In genomic region chr6:83103130-83103650, GRCm38 (mm10) we compare ENCODE assay signal across 7 mouse cellular contexts. TPM values are rescaled to one million over a fixed set of nuclear protein-coding genes. Genes with fewer than 3 reads are reported as not detected.
A peak's percentile ranks its signal among the peaks of the same experiment; 100 is the strongest.
DNase-seq lines count a peak whose midpoint lies in the region; ATAC-seq and TF ChIP-seq lines count a peak whose summit lies in the region.

No protein-coding gene starts in this region.

- no peaks in the 10 kb centered on the region for H3K79me2 ChIP-seq in liver, adult 2 months (ENCODE audit: control insufficient read depth, insufficient read depth, low read length)

- DNase-seq in liver, adult 2 months (ENCODE audit: extremely low read depth, low read depth, low spot score), result peak; percentile 80
- no peak for DNase-seq in liver
- DNase-seq in liver, embryonic 11.5 days (ENCODE audit: low spot score), result no peak
- no peak for DNase-seq in layer of hippocampus, adult 8-10 months (ENCODE audit: low spot score in 2 of 2)
- DNase-seq in left cerebral cortex, postnatal 25 days (ENCODE audit: low spot score in 2 of 2), result no peak

- TF ChIP-seq CTCF in liver, adult 2 months (IDR thresholded peaks at IDR 0.05; ENCODE audit: low read depth, low read length), result peak; percentile 34; the same call in 1 of the 2 replicates

- no peak for ATAC-seq in forebrain, embryonic 16.5 days
- ATAC-seq in liver, embryonic 11.5 days (replicated peaks; ENCODE audit: low FRiP score), result no peak
- no peak for ATAC-seq in stomach, embryonic 15.5 days (ENCODE audit: insufficient read depth, low FRiP score, low read depth)

- H3K9ac ChIP-seq in liver, adult 2 months (ENCODE audit: low read depth, low read length), result no peak overlapping the region
- peak overlapping the region; percentile 85 for H3K9ac ChIP-seq in forebrain, embryonic 16.5 days (replicated peaks; ENCODE audit: low read depth, low read length)
- peak overlapping the region; percentile 95 for H3K9ac ChIP-seq in liver, embryonic 11.5 days (ENCODE audit: low read depth, low read length)
- no peak overlapping the region for H3K9ac ChIP-seq in stomach, embryonic 15.5 days

- H3K36me3 ChIP-seq in liver, adult 2 months (ENCODE audit: control insufficient read depth, insufficient read depth, low read length), result no peaks in the 10 kb centered on the region
- no peaks in the 10 kb centered on the region for H3K36me3 ChIP-seq in forebrain, embryonic 16.5 days (ENCODE audit: control insufficient read depth, insufficient read depth)
- H3K36me3 ChIP-seq in liver, embryonic 11.5 days (ENCODE audit: control insufficient read depth, insufficient read depth, low read length), result peaks cover 2% of the 10 kb centered on the region; the same call in 1 of the 2 replicates
- no peaks in the 10 kb centered on the region for H3K36me3 ChIP-seq in stomach, embryonic 15.5 days

- no peaks in the 10 kb centered on the region for H3K9me3 ChIP-seq in forebrain, embryonic 16.5 days (ENCODE audit: control insufficient read depth, low read length)
- H3K9me3 ChIP-seq in liver, embryonic 11.5 days (ENCODE audit: control insufficient read depth, low read length), result no peaks in the 10 kb centered on the region
- no peaks in the 10 kb centered on the region for H3K9me3 ChIP-seq in stomach, embryonic 15.5 days

- H3K4me3 ChIP-seq in liver, adult 2 months (ENCODE audit: insufficient read depth, low read depth, low read length), result peak overlapping the region; percentile 1; the same call in 1 of the 2 replicates
- peak overlapping the region; percentile 75 for H3K4me3 ChIP-seq in forebrain, embryonic 16.5 days (replicated peaks; ENCODE audit: low read length)
- H3K4me3 ChIP-seq in liver, embryonic 11.5 days (ENCODE audit: low read depth, low read length), result peak overlapping the region; percentile 87
- H3K4me3 ChIP-seq in stomach, embryonic 15.5 days (replicated peaks), result peak overlapping the region; percentile 73; the same call in 1 of the 2 replicates

- 0 out of 2 replicates have a peak overlapping the region, but pooled peaks have one; percentile 2 for H3K27ac ChIP-seq in liver, adult 2 months (replicated peaks; ENCODE audit: insufficient read depth, low read depth, low read length)
- H3K27ac ChIP-seq in forebrain, embryonic 16.5 days (ENCODE audit: low read length), result no peak overlapping the region
- peak overlapping the region; percentile 34; the same call in 1 of the 2 replicates for H3K27ac ChIP-seq in liver, embryonic 11.5 days (ENCODE audit: low read depth, low read length)
- no peak overlapping the region for H3K27ac ChIP-seq in stomach, embryonic 15.5 days

- intact Hi-C loops in left cerebral cortex, postnatal 25 days (cut with DNase I), result loop anchor here (10.0 kb wide), 1 partner anchor 188 kb away; no protein-coding TSS in a partner anchor

- H3K4me1 ChIP-seq in liver, adult 2 months (ENCODE audit: control insufficient read depth, insufficient read depth, low read length), result peaks cover 17% of the 10 kb centered on the region
- peaks cover 23% of the 10 kb centered on the region for H3K4me1 ChIP-seq in forebrain, embryonic 16.5 days (replicated peaks; ENCODE audit: control insufficient read depth, insufficient read depth, low read length)
- peaks cover 32% of the 10 kb centered on the region for H3K4me1 ChIP-seq in liver, embryonic 11.5 days (replicated peaks; ENCODE audit: control insufficient read depth, insufficient read depth, low read length)
- peaks cover 27% of the 10 kb centered on the region for H3K4me1 ChIP-seq in stomach, embryonic 15.5 days

- H3K27me3 ChIP-seq in liver, adult 2 months (ENCODE audit: control insufficient read depth, insufficient read depth, low read length), result no peaks in the 10 kb centered on the region
- H3K27me3 ChIP-seq in forebrain, embryonic 16.5 days (replicated peaks; ENCODE audit: control insufficient read depth, insufficient read depth, low read length), result peaks cover 7% of the 10 kb centered on the region; the same call in 1 of the 2 replicates
- H3K27me3 ChIP-seq in liver, embryonic 11.5 days (replicated peaks; ENCODE audit: control insufficient read depth, insufficient read depth, low read length), result no peaks in the 10 kb centered on the region; the same call in 1 of the 2 replicates
- H3K27me3 ChIP-seq in stomach, embryonic 15.5 days (replicated peaks), result no peaks in the 10 kb centered on the region

- 29% methylated on average over 11 of the region's 11 CpGs for WGBS in liver, adult 2 months
- WGBS in forebrain, embryonic 16.5 days, result 40% methylated on average over 11 of the region's 11 CpGs
- WGBS in liver, embryonic 11.5 days, result 50% methylated on average over 11 of the region's 11 CpGs
- 49% methylated on average over 11 of the region's 11 CpGs for WGBS in stomach, embryonic 15.5 days

- H3K4me2 ChIP-seq in forebrain, embryonic 16.5 days (ENCODE audit: low read length), result peak overlapping the region; percentile 98
- peak overlapping the region; percentile 100 for H3K4me2 ChIP-seq in liver, embryonic 11.5 days
- peak overlapping the region; percentile 99 for H3K4me2 ChIP-seq in stomach, embryonic 15.5 days

- TF ChIP-seq POLR2A in liver, adult 2 months (IDR thresholded peaks at IDR 0.05; ENCODE audit: extremely low read depth, insufficient read depth, low read length), result no peak

RNA-seq across cellular contexts. Expression of gene Gm42688, which starts 1.8 kb away (rescaled TPM):
- 1.4 and 1.8 TPM in 2 replicates for total RNA-seq in liver, adult 2 months (2014; rRNA removed)
- 2.0 and 2.5 TPM in 2 replicates for polyA plus RNA-seq in liver, adult 2 months (2012; rRNA removed)
- 4.1 and 4.9 TPM in 2 replicates for polyA plus RNA-seq in forebrain, embryonic 16.5 days (2015; fragmentation: Nextera tagmentation; extraction: Ambion mirVana)
- 2.7 and 2.9 TPM in 2 replicates for polyA plus RNA-seq in liver, embryonic 11.5 days (2014; fragmentation: Nextera tagmentation; extraction: Ambion mirVana)
- 2.7 and 2.8 TPM in 2 replicates for polyA plus RNA-seq in stomach, embryonic 15.5 days (2015; fragmentation: Nextera tagmentation; extraction: Ambion mirVana)
- 1 to 10 TPM; 7.5 to 9.1 (median 8.5) TPM for total RNA-seq in layer of hippocampus, adult 8-10 months (2022)
- total RNA-seq in left cerebral cortex, postnatal 25 days (2021), result 1 to 10 TPM; 3.9 to 5.0 TPM

RNA-seq across cellular contexts. Expression of gene Ccdc142, which starts 1.8 kb away (rescaled TPM):
- 3.0 and 3.4 TPM in 2 replicates for total RNA-seq in liver, adult 2 months (2014; rRNA removed)
- polyA plus RNA-seq in liver, adult 2 months (2012; rRNA removed), result 4.2 and 5.4 TPM in 2 replicates
- 3.2 and 4.3 TPM in 2 replicates for polyA plus RNA-seq in forebrain, embryonic 16.5 days (2015; fragmentation: Nextera tagmentation; extraction: Ambion mirVana)
- 2.0 and 2.5 TPM in 2 replicates for polyA plus RNA-seq in liver, embryonic 11.5 days (2014; fragmentation: Nextera tagmentation; extraction: Ambion mirVana)
- 2.5 and 3.6 TPM in 2 replicates for polyA plus RNA-seq in stomach, embryonic 15.5 days (2015; fragmentation: Nextera tagmentation; extraction: Ambion mirVana)
- 10 to 100 TPM in 1 of 4 experiments, 1 to 10 TPM in 3; 6.6 to 13.8 (median 8.9) TPM for total RNA-seq in layer of hippocampus, adult 8-10 months (2022)
- 1 to 10 TPM; 3.2 to 4.1 TPM for total RNA-seq in left cerebral cortex, postnatal 25 days (2021)

RNA-seq across cellular contexts. Expression of gene Mrpl53, which starts 5.7 kb away (rescaled TPM):
- total RNA-seq in liver, adult 2 months (2014; rRNA removed), result 66.0 and 78.2 TPM in 2 replicates
- polyA plus RNA-seq in liver, adult 2 months (2012; rRNA removed), result 73.8 and 80.0 TPM in 2 replicates
- polyA plus RNA-seq in forebrain, embryonic 16.5 days (2015; fragmentation: Nextera tagmentation; extraction: Ambion mirVana), result 109 and 122 TPM in 2 replicates
- polyA plus RNA-seq in liver, embryonic 11.5 days (2014; fragmentation: Nextera tagmentation; extraction: Ambion mirVana), result 110 and 115 TPM in 2 replicates
- polyA plus RNA-seq in stomach, embryonic 15.5 days (2015; fragmentation: Nextera tagmentation; extraction: Ambion mirVana), result 122 and 136 TPM in 2 replicates
- 10 to 100 TPM; 52.2 to 63.0 (median 61.9) TPM for total RNA-seq in layer of hippocampus, adult 8-10 months (2022)
- 10 to 100 TPM; 60.3 to 66.6 TPM for total RNA-seq in left cerebral cortex, postnatal 25 days (2021)

RNA-seq across cellular contexts. Expression of gene Mogs, which starts 12.1 kb away (rescaled TPM):
- total RNA-seq in liver, adult 2 months (2014; rRNA removed), result 28.2 and 38.7 TPM in 2 replicates
- polyA plus RNA-seq in liver, adult 2 months (2012; rRNA removed), result 51.3 and 66.1 TPM in 2 replicates
- polyA plus RNA-seq in forebrain, embryonic 16.5 days (2015; fragmentation: Nextera tagmentation; extraction: Ambion mirVana), result 21.8 and 22.6 TPM in 2 replicates
- 88.9 and 89.6 TPM in 2 replicates for polyA plus RNA-seq in liver, embryonic 11.5 days (2014; fragmentation: Nextera tagmentation; extraction: Ambion mirVana)
- 53.6 and 58.0 TPM in 2 replicates for polyA plus RNA-seq in stomach, embryonic 15.5 days (2015; fragmentation: Nextera tagmentation; extraction: Ambion mirVana)
- 10 to 100 TPM; 23.7 to 30.1 (median 28.2) TPM for total RNA-seq in layer of hippocampus, adult 8-10 months (2022)
- 10 to 100 TPM; 27.2 to 28.0 TPM for total RNA-seq in left cerebral cortex, postnatal 25 days (2021)

RNA-seq across cellular contexts. Expression of gene Lbx2, which starts 17.0 kb away (rescaled TPM):
- 0.65 and 0.81 TPM in 2 replicates for total RNA-seq in liver, adult 2 months (2014; rRNA removed)
- 0.34 and 1.1 TPM in 2 replicates for polyA plus RNA-seq in liver, adult 2 months (2012; rRNA removed)
- polyA plus RNA-seq in forebrain, embryonic 16.5 days (2015; fragmentation: Nextera tagmentation; extraction: Ambion mirVana), result not detected in 2 replicates
- polyA plus RNA-seq in liver, embryonic 11.5 days (2014; fragmentation: Nextera tagmentation; extraction: Ambion mirVana), result 0.53 and 0.73 TPM in 2 replicates
- polyA plus RNA-seq in stomach, embryonic 15.5 days (2015; fragmentation: Nextera tagmentation; extraction: Ambion mirVana), result 0.59 and 0.63 TPM in 2 replicates
- 1 to 10 TPM in 1 of 4 experiments, under 1 TPM in 2, not detected in 1; 0.54 to 1.5 (median 0.68) TPM for total RNA-seq in layer of hippocampus, adult 8-10 months (2022)
- total RNA-seq in left cerebral cortex, postnatal 25 days (2021), result under 1 TPM in 1 of 2 experiments, not detected in 1; 0.46 TPM

Comparison
In these comparisons a context has a peak if more than half of its experiments do, and no peak if none do; other contexts are left out.
1. H3K9ac ChIP-seq: peak in forebrain, embryonic 16.5 days (single experiment) and liver, embryonic 11.5 days (single experiment); none in liver, adult 2 months (single experiment) and stomach, embryonic 15.5 days (single experiment).
2. H3K27ac ChIP-seq: peak in liver, adult 2 months (single experiment) and liver, embryonic 11.5 days (single experiment); none in forebrain, embryonic 16.5 days (single experiment) and stomach, embryonic 15.5 days (single experiment).
3. H3K4me3 ChIP-seq: peak in every context shown above with its lines; median percentile 87 in liver, embryonic 11.5 days; 75 in forebrain, embryonic 16.5 days; 73 in stomach, embryonic 15.5 days; 1 in liver, adult 2 months.
4. Peak in every context shown above with its lines, with median percentiles within 50 percentile points of each other: H3K4me2 ChIP-seq.